Mouse (Mus musculus) urinary bladder, postnatal 14 days (tissue): ENCODE results near the gene Olfr494.

Source experiments
- DNase-seq: peaks from one replicate; pipeline ENCODE4 v3.0.0; 2021; ENCODE audit warnings: low spot score

Gene Olfr494

GRCm38 (mm10) chr7:108365035-108365434, at the start of gene Olfr494:
Gene Olfr494, plus strand, starts transcription at chr7:108365335.
- DNase-seq: no peak

- no peak for DNase-seq
Observed at GRCm38 (mm10) chr7:108323574-108323973, 41.6 kb upstream of the Olfr494 start, which contains the start of gene Olfr492. Gene Olfr492, minus strand, starts transcription at chr7:108323674.

GRCm38 (mm10) chr7:108346879-108347278, 18.3 kb upstream of the Olfr494 start, which contains the start of gene Olfr493:
Gene Olfr493, minus strand, starts transcription at chr7:108346979.
- DNase-seq: no peak

- DNase-seq: no peak
Observed at GRCm38 (mm10) chr7:108392867-108393266, 27.7 kb downstream of the Olfr494 start, which contains the start of gene Olfr495. Gene Olfr495, plus strand, starts transcription at chr7:108393167.
